Mouse (Mus musculus): ENCODE results near the gene Ppp1cb. TPM values are rescaled to one million over a fixed set of nuclear protein-coding genes. Genes with fewer than 3 reads are reported as not detected.

Ppp1cb gene
- polyA plus RNA-seq (2012; ENCODE audit: low replicate concordance): 4.2 and 16.7 TPM in 2 replicates

DNA sequence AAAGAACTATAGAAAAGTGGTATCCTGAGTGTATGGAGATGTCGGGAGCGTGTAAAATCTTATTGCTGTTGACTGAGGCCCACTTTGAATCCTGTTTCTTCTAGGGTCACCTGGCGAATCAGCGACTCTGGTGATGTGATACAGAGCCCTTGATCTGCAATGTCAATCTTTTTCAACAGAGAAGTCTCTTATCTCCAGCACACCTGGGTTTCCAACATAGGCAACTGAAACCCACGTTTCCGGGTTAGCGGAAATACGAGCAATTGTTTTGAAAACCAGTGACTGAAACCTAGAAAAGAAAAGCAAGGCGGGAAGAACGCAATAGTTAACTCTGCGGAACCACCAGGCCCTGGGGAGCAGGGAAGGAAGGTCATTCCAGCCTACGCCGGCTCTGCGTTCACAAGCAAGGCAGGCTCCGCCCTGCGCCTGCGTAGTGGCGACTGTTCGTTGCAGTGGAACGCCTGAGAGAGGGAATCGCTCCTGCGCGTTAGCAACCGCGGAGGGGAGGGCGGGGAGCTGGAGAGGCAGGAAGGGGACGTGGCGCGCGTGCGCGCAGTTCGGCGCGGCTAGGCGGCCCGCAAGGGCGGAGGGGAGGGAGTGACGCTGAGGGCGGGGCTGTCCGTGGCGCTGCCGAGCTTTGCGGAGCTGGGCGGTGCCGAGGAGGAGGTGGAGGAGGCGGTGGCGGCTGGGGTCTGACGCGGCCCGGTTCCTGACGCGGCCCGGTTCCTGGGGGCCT is at the start of gene Ppp1cb:
TSS of gene Ppp1cb (plus strand) at position 436 of the 736 bp plus-strand sequence.

Other genes starting within 250 kb of the Ppp1cb start
- not detected in 2 replicates for gene Plb1, start 226.1 kb upstream of the Ppp1cb start, polyA plus RNA-seq (2012; ENCODE audit: low replicate concordance)
- gene Yes1, start 152.3 kb downstream of the Ppp1cb start, polyA plus RNA-seq (2012; ENCODE audit: low replicate concordance): 0.31 and 0.45 TPM in 2 replicates

Measured in hematopoietic multipotent progenitor cell, adult 10-12 weeks (in vitro differentiated cells).